Mouse (Mus musculus): ENCODE measurements around the gene Fbxo10. TPM values are rescaled to one million over a fixed set of nuclear protein-coding genes. Genes with fewer than 3 reads are reported as not detected.
"Not testable (repeated sequence)": the region's sequence is repeated elsewhere in the genome, so short reads cannot be mapped to it uniquely, and the experiment has no call there.

Gene Fbxo10
- total and polyA plus RNA-seq, 3 experiments: 3.3 to 5.3 (median 4.3) TPM

GRCm38 (mm10) chr4:45106409-45106808 lies 22.0 kb upstream of the Fbxo10 start:
- H3K4me1 ChIP-seq (ENCODE audit: insufficient read depth, low read depth, low read length): peaks cover 19% of the 10 kb centered on the region
- H3K4me3 ChIP-seq (ENCODE audit: low read depth, low read length): peak overlapping the region; percentile 100; the same call in 1 of the 2 replicates
- H3K27me3 ChIP-seq (ENCODE audit: insufficient read depth, low read length): peaks cover 4% of the 10 kb centered on the region; the same call in 1 of the 2 replicates
- TF ChIP-seq GATA2 (IDR thresholded peaks at IDR 0.05; ENCODE audit: borderline replicate concordance, low read depth, low read length) (no peak), GATA1 (IDR thresholded peaks at IDR 0.05; ENCODE audit: borderline replicate concordance, low read length) (no peak), TAL1 (conservative IDR thresholded peaks at IDR 0.05; ENCODE audit: low read depth, low read length) (no peak), CTCF (IDR thresholded peaks at IDR 0.05; ENCODE audit: low read depth, low read length) (no peak), POLR2AphosphoS5 (IDR thresholded peaks at IDR 0.05; ENCODE audit: insufficient replicate concordance, low read depth, low read length) (no peak)
- H3K9me3 ChIP-seq (replicated peaks): no peaks in the 10 kb centered on the region
- peaks cover 46% of the 10 kb centered on the region for H3K36me3 ChIP-seq (replicated peaks)
- DNase-seq (ENCODE audit: low spot score) (no peak), ATAC-seq (ENCODE audit: extremely low read depth, insufficient number of reproducible peaks, low FRiP score, poor library complexity, severe bottlenecking) (no peak)

- Histone ChIP-seq H3K27me3 (ENCODE audit: insufficient read depth, low read length) (peaks cover 13% of the 10 kb centered on the region), H3K36me3 (replicated peaks) (peaks cover 23% of the 10 kb centered on the region), H3K9me3 (replicated peaks) (no peaks in the 10 kb centered on the region), H3K4me3 (ENCODE audit: low read depth, low read length) (no peak overlapping the region), H3K4me1 (ENCODE audit: insufficient read depth, low read depth, low read length) (peaks cover 4% of the 10 kb centered on the region; the same call in 1 of the 2 replicates)
- TF ChIP-seq POLR2AphosphoS5 (IDR thresholded peaks at IDR 0.05; ENCODE audit: insufficient replicate concordance, low read depth, low read length): no peak
- no peak for TF ChIP-seq GATA1 (IDR thresholded peaks at IDR 0.05; ENCODE audit: borderline replicate concordance, low read length)
- peak; percentile 97 for TF ChIP-seq CTCF (IDR thresholded peaks at IDR 0.05; ENCODE audit: low read depth, low read length)
- TF ChIP-seq GATA2 (IDR thresholded peaks at IDR 0.05; ENCODE audit: borderline replicate concordance, low read depth, low read length): no peak
- TF ChIP-seq TAL1 (conservative IDR thresholded peaks at IDR 0.05; ENCODE audit: low read depth, low read length): no peak
- DNase-seq (ENCODE audit: low spot score) (peak; percentile 48), ATAC-seq (ENCODE audit: extremely low read depth, insufficient number of reproducible peaks, low FRiP score, poor library complexity, severe bottlenecking) (peak; percentile 28; the same call in 1 of the 2 replicates)
Observed at GRCm38 (mm10) chr4:45097198-45097872, 12.9 kb upstream of the Fbxo10 start.

- H3K4me1 ChIP-seq (ENCODE audit: insufficient read depth, low read depth, low read length): peaks cover 22% of the 10 kb centered on the region
- TF ChIP-seq POLR2AphosphoS5 (IDR thresholded peaks at IDR 0.05; ENCODE audit: insufficient replicate concordance, low read depth, low read length): no peak
- no peak for TF ChIP-seq GATA1 (IDR thresholded peaks at IDR 0.05; ENCODE audit: borderline replicate concordance, low read length)
- TF ChIP-seq CTCF (IDR thresholded peaks at IDR 0.05; ENCODE audit: low read depth, low read length): no peak
- no peak for TF ChIP-seq TAL1 (conservative IDR thresholded peaks at IDR 0.05; ENCODE audit: low read depth, low read length)
- no peak for TF ChIP-seq GATA2 (IDR thresholded peaks at IDR 0.05; ENCODE audit: borderline replicate concordance, low read depth, low read length)
- no peaks in the 10 kb centered on the region for H3K9me3 ChIP-seq (replicated peaks)
- peaks cover 4% of the 10 kb centered on the region; the same call in 1 of the 2 replicates for H3K27me3 ChIP-seq (ENCODE audit: insufficient read depth, low read length)
- H3K36me3 ChIP-seq (replicated peaks): peaks cover 5% of the 10 kb centered on the region
- H3K4me3 ChIP-seq (ENCODE audit: low read depth, low read length): peak overlapping the region; percentile 81
- no peak for ATAC-seq (ENCODE audit: extremely low read depth, insufficient number of reproducible peaks, low FRiP score, poor library complexity, severe bottlenecking)
- DNase-seq (ENCODE audit: low spot score): no peak
Observed at GRCm38 (mm10) chr4:45084895-45085290, 489 bp upstream of the Fbxo10 start.

GRCm38 (mm10) chr4:45083487-45083886 lies 917 bp downstream of the Fbxo10 start:
- TF ChIP-seq CTCF (IDR thresholded peaks at IDR 0.05; ENCODE audit: low read depth, low read length): no peak
- no peak for TF ChIP-seq GATA2 (IDR thresholded peaks at IDR 0.05; ENCODE audit: borderline replicate concordance, low read depth, low read length)
- no peak for TF ChIP-seq TAL1 (conservative IDR thresholded peaks at IDR 0.05; ENCODE audit: low read depth, low read length)
- TF ChIP-seq POLR2AphosphoS5 (IDR thresholded peaks at IDR 0.05; ENCODE audit: insufficient replicate concordance, low read depth, low read length): no peak
- TF ChIP-seq GATA1 (IDR thresholded peaks at IDR 0.05; ENCODE audit: borderline replicate concordance, low read length): no peak

GRCm38 (mm10) chr4:45082951-45083350 lies 1.5 kb downstream of the Fbxo10 start:
- peaks cover 22% of the 10 kb centered on the region for H3K4me1 ChIP-seq (ENCODE audit: insufficient read depth, low read depth, low read length)
- H3K9me3 ChIP-seq (replicated peaks): no peaks in the 10 kb centered on the region; the same call in 1 of the 2 replicates
- H3K36me3 ChIP-seq (replicated peaks): peaks cover 12% of the 10 kb centered on the region
- no peak for DNase-seq (ENCODE audit: low spot score)
- no peak for ATAC-seq (ENCODE audit: extremely low read depth, insufficient number of reproducible peaks, low FRiP score, poor library complexity, severe bottlenecking)
- no peak overlapping the region for H3K4me3 ChIP-seq (ENCODE audit: low read depth, low read length)
- no peak for TF ChIP-seq TAL1 (conservative IDR thresholded peaks at IDR 0.05; ENCODE audit: low read depth, low read length)
- no peak for TF ChIP-seq POLR2AphosphoS5 (IDR thresholded peaks at IDR 0.05; ENCODE audit: insufficient replicate concordance, low read depth, low read length)
- TF ChIP-seq GATA1 (IDR thresholded peaks at IDR 0.05; ENCODE audit: borderline replicate concordance, low read length): no peak
- no peak for TF ChIP-seq GATA2 (IDR thresholded peaks at IDR 0.05; ENCODE audit: borderline replicate concordance, low read depth, low read length)
- TF ChIP-seq CTCF (IDR thresholded peaks at IDR 0.05; ENCODE audit: low read depth, low read length): no peak
- no peaks in the 10 kb centered on the region for H3K27me3 ChIP-seq (ENCODE audit: insufficient read depth, low read length)

More at GRCm38 (mm10) chr4:45083487-45083886, 917 bp downstream of the Fbxo10 start:
- Histone ChIP-seq H3K4me3 (ENCODE audit: low read depth, low read length) (peak overlapping the region; percentile 81; the same call in 1 of the 2 replicates), H3K27me3 (ENCODE audit: insufficient read depth, low read length) (no peaks in the 10 kb centered on the region), H3K9me3 (replicated peaks) (no peaks in the 10 kb centered on the region), H3K36me3 (replicated peaks) (peaks cover 11% of the 10 kb centered on the region), H3K4me1 (ENCODE audit: insufficient read depth, low read depth, low read length) (peaks cover 22% of the 10 kb centered on the region)
- DNase-seq (ENCODE audit: low spot score): no peak
- ATAC-seq (ENCODE audit: extremely low read depth, insufficient number of reproducible peaks, low FRiP score, poor library complexity, severe bottlenecking): no peak

- H3K27me3 ChIP-seq (ENCODE audit: insufficient read depth, low read length); ATAC-seq (ENCODE audit: extremely low read depth, insufficient number of reproducible peaks, low FRiP score, poor library complexity, severe bottlenecking); H3K4me3 ChIP-seq (ENCODE audit: low read depth, low read length); H3K9me3 ChIP-seq (replicated peaks); DNase-seq (ENCODE audit: low spot score): not testable (repeated sequence)
- Histone ChIP-seq H3K36me3 (replicated peaks) (peaks cover 17% of the 10 kb centered on the region), H3K4me1 (ENCODE audit: insufficient read depth, low read depth, low read length) (peaks cover 20% of the 10 kb centered on the region)
Observed at GRCm38 (mm10) chr4:45081041-45081440, 3.4 kb downstream of the Fbxo10 start.
